Mouse (Mus musculus): ENCODE data around the gene Wdr18. TPM values are rescaled to one million over a fixed set of nuclear protein-coding genes. Genes with fewer than 3 reads are reported as not detected.

Gene Wdr18
- total and polyA plus RNA-seq, 2 experiments = 24.8 to 63.3 TPM

GRCm38 (mm10) chr10:79916081-79916480 is 43.9 kb upstream of the Wdr18 start:
- DNase-seq (ENCODE audit: extremely low read depth, low read depth, low spot score) = no peak
- H3K36me3 ChIP-seq (ENCODE audit: control insufficient read depth, insufficient read depth, low read length) = no peaks in the 10 kb centered on the region
- H3K27ac ChIP-seq (replicated peaks; ENCODE audit: insufficient read depth, low read depth, low read length) = no peak overlapping the region
- H3K4me3 ChIP-seq (ENCODE audit: insufficient read depth, low read depth, low read length) = peak overlapping the region; percentile 73
- no peak for TF ChIP-seq POLR2A (IDR thresholded peaks at IDR 0.05; ENCODE audit: extremely low read depth, insufficient read depth, low read length)
- H3K9ac ChIP-seq (ENCODE audit: low read depth, low read length) = peak overlapping the region; percentile 87
- H3K4me1 ChIP-seq (ENCODE audit: control insufficient read depth, insufficient read depth, low read length) = peaks cover 4% of the 10 kb centered on the region
- WGBS = 12% methylated on average over 8 of the region's 8 CpGs
- peaks cover 10% of the 10 kb centered on the region for H3K27me3 ChIP-seq (ENCODE audit: control insufficient read depth, insufficient read depth, low read length)
- peaks cover 7% of the 10 kb centered on the region; the same call in 1 of the 2 replicates for H3K79me2 ChIP-seq (ENCODE audit: control insufficient read depth, insufficient read depth, low read length)

DNA sequence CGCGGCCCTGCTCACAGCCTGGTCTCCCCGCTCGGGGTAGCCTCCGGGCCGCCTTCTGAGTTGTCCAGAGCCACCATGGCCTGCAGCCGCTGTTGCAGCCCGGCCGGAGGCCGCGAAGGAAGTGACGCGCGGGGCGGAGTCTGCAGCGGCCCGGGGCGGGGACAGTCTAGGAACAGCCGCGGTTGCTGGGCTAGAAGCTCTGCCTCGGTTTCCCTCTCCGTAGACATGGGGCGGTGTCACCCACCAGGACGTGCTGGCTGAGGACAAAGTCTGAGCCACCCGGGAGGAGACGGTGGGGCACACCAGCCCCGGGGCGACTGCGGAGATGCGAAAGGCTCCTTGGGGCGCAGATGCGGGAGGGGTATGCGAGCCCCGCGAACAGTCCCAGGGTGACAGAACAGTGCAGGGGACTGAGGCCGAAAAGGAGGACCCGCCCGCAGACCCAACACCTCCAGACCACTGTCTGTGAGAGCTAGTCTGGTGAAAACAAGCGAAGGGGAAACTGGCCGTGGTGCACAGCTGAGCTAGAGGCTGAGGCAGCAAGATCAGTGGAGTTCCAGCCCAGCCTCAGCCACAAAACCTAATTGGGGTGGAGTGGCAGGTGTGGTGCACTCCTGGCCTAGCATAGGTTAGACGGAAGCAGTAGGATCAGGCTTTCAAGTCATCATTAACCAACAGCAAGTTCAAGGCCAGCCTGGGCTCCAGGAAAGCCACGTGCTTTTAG is 43.0 kb upstream of the Wdr18 start, which contains the start of gene Kiss1r:
TSS of gene Kiss1r (plus strand) at position 164 of the 724 bp plus-strand sequence.
- Histone ChIP-seq H3K9ac (ENCODE audit: low read depth, low read length) (peak within 1 kb of the TSS; percentile 87), H3K27ac (replicated peaks; ENCODE audit: insufficient read depth, low read depth, low read length) (peak within 1 kb of the TSS; percentile 51), H3K4me3 (ENCODE audit: insufficient read depth, low read depth, low read length) (peak within 1 kb of the TSS; percentile 73), H3K27me3 (ENCODE audit: control insufficient read depth, insufficient read depth, low read length) (peaks cover 12% of the 10 kb centered on the region), H3K36me3 (ENCODE audit: control insufficient read depth, insufficient read depth, low read length) (no peaks in the 10 kb centered on the region), H3K4me1 (ENCODE audit: control insufficient read depth, insufficient read depth, low read length) (peaks cover 4% of the 10 kb centered on the region), H3K79me2 (ENCODE audit: control insufficient read depth, insufficient read depth, low read length) (peaks cover 7% of the 10 kb centered on the region; the same call in 1 of the 2 replicates)
- TF ChIP-seq CTCF (IDR thresholded peaks at IDR 0.05; ENCODE audit: low read depth, low read length) (no peak), POLR2A (IDR thresholded peaks at IDR 0.05; ENCODE audit: extremely low read depth, insufficient read depth, low read length) (peak; percentile 90)
- peak; percentile 45 for DNase-seq (ENCODE audit: extremely low read depth, low read depth, low spot score)
- 2% methylated on average over 42 of the region's 42 CpGs for WGBS

GRCm38 (mm10) chr10:79917532-79918100 is 42.3 kb upstream of the Wdr18 start:
- no peaks in the 10 kb centered on the region for H3K36me3 ChIP-seq (ENCODE audit: control insufficient read depth, insufficient read depth, low read length)
- peaks cover 4% of the 10 kb centered on the region for H3K4me1 ChIP-seq (ENCODE audit: control insufficient read depth, insufficient read depth, low read length)
- 83% methylated on average over 5 of the region's 5 CpGs for WGBS
- peaks cover 7% of the 10 kb centered on the region; the same call in 1 of the 2 replicates for H3K79me2 ChIP-seq (ENCODE audit: control insufficient read depth, insufficient read depth, low read length)
- TF ChIP-seq CTCF (IDR thresholded peaks at IDR 0.05; ENCODE audit: low read depth, low read length) (no peak), POLR2A (IDR thresholded peaks at IDR 0.05; ENCODE audit: extremely low read depth, insufficient read depth, low read length) (no peak)
- DNase-seq (ENCODE audit: extremely low read depth, low read depth, low spot score) = no peak
- H3K4me3 ChIP-seq (ENCODE audit: insufficient read depth, low read depth, low read length) = no peak overlapping the region
- H3K9ac ChIP-seq (ENCODE audit: low read depth, low read length) = no peak overlapping the region
- no peak overlapping the region for H3K27ac ChIP-seq (replicated peaks; ENCODE audit: insufficient read depth, low read depth, low read length)
- peaks cover 12% of the 10 kb centered on the region for H3K27me3 ChIP-seq (ENCODE audit: control insufficient read depth, insufficient read depth, low read length)

DNA sequence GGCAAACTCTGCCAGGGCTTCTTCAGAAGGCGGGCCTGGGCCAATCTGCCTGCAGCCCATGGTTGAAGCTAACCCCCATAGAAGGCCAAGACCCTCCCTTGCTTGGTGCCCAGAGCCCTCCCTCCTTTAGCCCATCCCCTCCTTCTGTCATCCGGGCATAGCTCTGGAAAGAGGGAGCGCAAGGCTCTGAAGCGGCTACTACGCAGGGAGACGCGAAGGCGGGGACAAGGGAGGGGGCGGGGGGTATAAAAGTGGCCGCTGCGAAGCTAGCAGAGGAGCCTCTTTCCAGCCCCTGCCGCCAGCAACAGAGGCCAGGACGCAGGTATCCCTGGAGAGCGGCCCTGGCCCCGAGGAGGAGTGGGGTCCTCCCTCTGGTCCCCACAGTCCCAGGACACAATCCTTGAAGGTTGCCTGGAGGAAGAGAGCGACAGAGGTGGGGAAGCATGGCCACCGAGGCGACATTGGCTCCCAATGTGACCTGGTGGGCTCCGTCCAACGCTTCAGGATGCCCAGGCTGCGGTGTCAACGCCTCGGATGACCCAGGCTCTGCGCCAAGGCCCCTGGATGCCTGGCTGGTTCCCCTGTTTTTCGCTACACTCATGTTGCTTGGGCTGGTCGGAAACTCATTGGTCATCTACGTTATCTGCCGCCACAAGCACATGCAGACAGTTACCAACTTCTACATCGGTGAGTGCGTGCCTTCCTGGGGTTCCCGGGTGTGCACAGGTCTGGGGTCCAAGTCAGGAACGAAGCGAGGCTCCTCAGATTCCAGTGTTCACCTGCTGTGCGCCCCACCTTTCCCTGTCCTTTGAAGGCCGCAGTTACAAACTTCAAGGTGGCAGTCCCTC is 41.5 kb upstream of the Wdr18 start:
- DNase-seq (ENCODE audit: extremely low read depth, low read depth, low spot score) = no peak
- Histone ChIP-seq H3K4me1 (ENCODE audit: control insufficient read depth, insufficient read depth, low read length) (peaks cover 4% of the 10 kb centered on the region), H3K9ac (ENCODE audit: low read depth, low read length) (0 out of 2 replicates have a peak overlapping the region, but pooled peaks have one; percentile 19), H3K27me3 (ENCODE audit: control insufficient read depth, insufficient read depth, low read length) (peaks cover 12% of the 10 kb centered on the region), H3K4me3 (ENCODE audit: insufficient read depth, low read depth, low read length) (peak overlapping the region; percentile 43; the same call in 1 of the 2 replicates), H3K36me3 (ENCODE audit: control insufficient read depth, insufficient read depth, low read length) (no peaks in the 10 kb centered on the region), H3K27ac (replicated peaks; ENCODE audit: insufficient read depth, low read depth, low read length) (no peak overlapping the region), H3K79me2 (ENCODE audit: control insufficient read depth, insufficient read depth, low read length) (peaks cover 7% of the 10 kb centered on the region; the same call in 1 of the 2 replicates)
- WGBS = 31% methylated on average over 35 of the region's 35 CpGs
- TF ChIP-seq CTCF (IDR thresholded peaks at IDR 0.05; ENCODE audit: low read depth, low read length) (no peak), POLR2A (IDR thresholded peaks at IDR 0.05; ENCODE audit: extremely low read depth, insufficient read depth, low read length) (no peak)

GRCm38 (mm10) chr10:79919251-79919849 is 40.6 kb upstream of the Wdr18 start:
- Histone ChIP-seq H3K36me3 (ENCODE audit: control insufficient read depth, insufficient read depth, low read length) (no peaks in the 10 kb centered on the region), H3K4me3 (ENCODE audit: insufficient read depth, low read depth, low read length) (no peak overlapping the region), H3K27me3 (ENCODE audit: control insufficient read depth, insufficient read depth, low read length) (peaks cover 12% of the 10 kb centered on the region), H3K79me2 (ENCODE audit: control insufficient read depth, insufficient read depth, low read length) (peaks cover 7% of the 10 kb centered on the region; the same call in 1 of the 2 replicates), H3K27ac (replicated peaks; ENCODE audit: insufficient read depth, low read depth, low read length) (no peak overlapping the region), H3K9ac (ENCODE audit: low read depth, low read length) (no peak overlapping the region), H3K4me1 (ENCODE audit: control insufficient read depth, insufficient read depth, low read length) (peaks cover 4% of the 10 kb centered on the region)
- DNase-seq (ENCODE audit: extremely low read depth, low read depth, low spot score) = no peak
- WGBS = 16% methylated on average over 21 of the region's 21 CpGs
- TF ChIP-seq CTCF (IDR thresholded peaks at IDR 0.05; ENCODE audit: low read depth, low read length) (no peak), POLR2A (IDR thresholded peaks at IDR 0.05; ENCODE audit: extremely low read depth, insufficient read depth, low read length) (no peak)
